Mouse (Mus musculus) forebrain, embryonic 15.5 days (tissue): ENCODE data around the gene Bcl2. TPM values are rescaled to one million over a fixed set of nuclear protein-coding genes. Genes with fewer than 3 reads are reported as not detected.
"Not testable (repeated sequence)": the region's sequence is repeated elsewhere in the genome, so short reads cannot be mapped to it uniquely, and the experiment has no call there.

Source experiments
- ATAC-seq: fragments of 200-750 bp; cut with Nextera tagmentation; replicated peaks from 2 replicates; pipeline ENCODE4 v1.8.0; 2017; ENCODE audit warnings: mild to moderate bottlenecking, moderate TSS enrichment, moderate library complexity
- H3K27ac ChIP-seq: fragments of 300-500 bp; sonication (generic); replicated peaks from 2 replicates; pipeline ENCODE4 v1.5.1; 2015; ENCODE audit warnings: mild to moderate bottlenecking, inconsistent platforms
- H3K27me3 ChIP-seq: fragments of 300-500 bp; sonication (generic); 2 replicates; pipeline ENCODE4 v1.6.1; 2015; ENCODE audit warnings: inconsistent platforms
- H3K36me3 ChIP-seq: fragments of 300-500 bp; sonication (generic); 2 replicates; pipeline ENCODE4 v1.6.1; 2015; ENCODE audit warnings: mild to moderate bottlenecking, inconsistent platforms
- H3K4me1 ChIP-seq: fragments of 300-500 bp; sonication (generic); 2 replicates; pipeline ENCODE4 v1.6.1; 2015; ENCODE audit warnings: inconsistent platforms
- H3K4me2 ChIP-seq: fragments of 300-500 bp; sonication (generic); replicated peaks from 2 replicates; pipeline ENCODE4 v1.6.1; 2015; ENCODE audit warnings: mild to moderate bottlenecking, inconsistent platforms
- H3K4me3 ChIP-seq: fragments of 300-500 bp; sonication (generic); 2 replicates; pipeline ENCODE4 v1.5.1; 2015; ENCODE audit warnings: mild to moderate bottlenecking, inconsistent platforms
- H3K9ac ChIP-seq: fragments of 300-500 bp; sonication (generic); replicated peaks from 2 replicates; pipeline ENCODE4 v1.6.1; 2015; ENCODE audit warnings: mild to moderate bottlenecking, inconsistent platforms
- H3K9me3 ChIP-seq: fragments of 300-500 bp; sonication (generic); 2 replicates; pipeline ENCODE4 v1.6.1; 2016; ENCODE audit warnings: inconsistent platforms
- WGBS: fragments of 180-500 bp; shearing (Covaris S2); methylation state at CpG from one replicate; pipeline ENCODE4 v1.1.7; 2015; ENCODE audit warnings: mixed read lengths; 5-methylcytosine and 5-hydroxymethylcytosine counted together
- polyA plus RNA-seq: library from polyadenylated mRNA; unstranded; fragments of >200 nt; fragmentation: Nextera tagmentation; extraction: Ambion mirVana; gene quantifications from 2 replicates; pipeline ENCODE4 v1.2.1, GENCODE M21; 2015

The Bcl2 gene
- polyA plus RNA-seq, 1 experiment from 2014 or later: 15.3 TPM

- ATAC-seq: no peak
- H3K27me3 ChIP-seq: no peaks in the 10 kb centered on the region
- H3K27ac ChIP-seq: no peak overlapping the region
- H3K4me3 ChIP-seq: no peak overlapping the region
- WGBS: 89% methylated on average over 3 of the region's 3 CpGs
- no peaks in the 10 kb centered on the region for H3K4me1 ChIP-seq
- no peak overlapping the region for H3K4me2 ChIP-seq
- no peak overlapping the region for H3K9ac ChIP-seq
- H3K36me3 ChIP-seq: peaks cover 5% of the 10 kb centered on the region; the same call in 1 of the 2 replicates
- H3K9me3 ChIP-seq: no peaks in the 10 kb centered on the region
Observed at GRCm38 (mm10) chr1:106738092-106738491, 24.0 kb upstream of the Bcl2 start.

- Histone ChIP-seq H3K36me3 (peaks cover 5% of the 10 kb centered on the region; the same call in 1 of the 2 replicates), H3K27ac (no peak overlapping the region), H3K4me2 (no peak overlapping the region), H3K9ac (no peak overlapping the region), H3K4me1 (no peaks in the 10 kb centered on the region), H3K4me3 (no peak overlapping the region), H3K9me3 (no peaks in the 10 kb centered on the region), H3K27me3 (no peaks in the 10 kb centered on the region)
- 89% methylated on average over 8 of the region's 8 CpGs for WGBS
- ATAC-seq: no peak
Observed at GRCm38 (mm10) chr1:106736211-106736610, 22.1 kb upstream of the Bcl2 start.

- 0 out of 2 replicates have a peak, but pooled peaks have one; percentile 13 for ATAC-seq
- no peak overlapping the region for H3K4me2 ChIP-seq
- WGBS: 51% methylated on average over 2 of the region's 2 CpGs
- H3K4me1 ChIP-seq: no peaks in the 10 kb centered on the region
- H3K9me3 ChIP-seq: no peaks in the 10 kb centered on the region
- H3K4me3 ChIP-seq: no peak overlapping the region
- H3K27me3 ChIP-seq: no peaks in the 10 kb centered on the region
- H3K9ac ChIP-seq: no peak overlapping the region
- peaks cover 5% of the 10 kb centered on the region; the same call in 1 of the 2 replicates for H3K36me3 ChIP-seq
- no peak overlapping the region for H3K27ac ChIP-seq
Observed at GRCm38 (mm10) chr1:106735586-106735985, 21.5 kb upstream of the Bcl2 start.

GRCm38 (mm10) chr1:106722061-106722460 lies 8.0 kb upstream of the Bcl2 start:
- no peak for ATAC-seq
- no peak overlapping the region for H3K27ac ChIP-seq

GRCm38 (mm10) chr1:106717736-106718135 lies 3.7 kb upstream of the Bcl2 start:
- not testable (repeated sequence) for H3K4me3 ChIP-seq, H3K9me3 ChIP-seq, H3K9ac ChIP-seq, H3K4me2 ChIP-seq, H3K36me3 ChIP-seq, ATAC-seq, H3K27me3 ChIP-seq, H3K27ac ChIP-seq, H3K4me1 ChIP-seq
- WGBS: 73% methylated on average over 7 of the region's 7 CpGs

More at GRCm38 (mm10) chr1:106722061-106722460, 8.0 kb upstream of the Bcl2 start:
- no peaks in the 10 kb centered on the region for H3K27me3 ChIP-seq
- H3K4me3 ChIP-seq: no peak overlapping the region
- H3K4me1 ChIP-seq: no peaks in the 10 kb centered on the region
- H3K9ac ChIP-seq: no peak overlapping the region
- 0 out of 2 replicates have a peak, but pooled peaks cover 3% of the 10 kb centered on the region for H3K36me3 ChIP-seq
- no peaks in the 10 kb centered on the region for H3K9me3 ChIP-seq
- no peak overlapping the region for H3K4me2 ChIP-seq
- 24% methylated on average over 5 of the region's 5 CpGs for WGBS

- Histone ChIP-seq H3K4me3 (no peak overlapping the region), H3K9me3 (no peaks in the 10 kb centered on the region), H3K27me3 (no peaks in the 10 kb centered on the region), H3K4me1 (peaks cover 16% of the 10 kb centered on the region), H3K27ac (no peak overlapping the region), H3K36me3 (no peaks in the 10 kb centered on the region), H3K9ac (no peak overlapping the region), H3K4me2 (no peak overlapping the region)
- no peak for ATAC-seq
- WGBS: 27% methylated on average over 7 of the region's 7 CpGs
Observed at GRCm38 (mm10) chr1:106717071-106717601, 3.1 kb upstream of the Bcl2 start.

GRCm38 (mm10) chr1:106716141-106716540 lies 2.1 kb upstream of the Bcl2 start:
- Histone ChIP-seq H3K4me1 (peaks cover 26% of the 10 kb centered on the region), H3K4me3 (no peak overlapping the region), H3K9ac (no peak overlapping the region), H3K27ac (no peak overlapping the region), H3K9me3 (no peaks in the 10 kb centered on the region), H3K27me3 (no peaks in the 10 kb centered on the region), H3K36me3 (no peaks in the 10 kb centered on the region), H3K4me2 (no peak overlapping the region)
- no peak for ATAC-seq
- WGBS: 81% methylated on average over 3 of the region's 3 CpGs

GRCm38 (mm10) chr1:106715111-106716083 lies 1.3 kb upstream of the Bcl2 start:
- Histone ChIP-seq H3K27ac (no peak overlapping the region), H3K4me3 (no peak overlapping the region), H3K4me2 (no peak overlapping the region)

GRCm38 (mm10) chr1:106714530-106714981 lies 482 bp upstream of the Bcl2 start:
- H3K4me3 ChIP-seq: peak overlapping the region; percentile 84
- H3K27ac ChIP-seq: peak overlapping the region; percentile 92
- no peaks in the 10 kb centered on the region for H3K9me3 ChIP-seq
- H3K27me3 ChIP-seq: no peaks in the 10 kb centered on the region
- peak; percentile 69 for ATAC-seq
- peak overlapping the region; percentile 94 for H3K9ac ChIP-seq
- H3K4me1 ChIP-seq: peaks cover 29% of the 10 kb centered on the region
- H3K4me2 ChIP-seq: peak overlapping the region; percentile 90
- no peaks in the 10 kb centered on the region for H3K36me3 ChIP-seq
- 4% methylated on average over 21 of the region's 21 CpGs for WGBS

More at GRCm38 (mm10) chr1:106715111-106716083, 1.3 kb upstream of the Bcl2 start:
- Histone ChIP-seq H3K9ac (no peak overlapping the region), H3K36me3 (no peaks in the 10 kb centered on the region), H3K9me3 (no peaks in the 10 kb centered on the region), H3K27me3 (no peaks in the 10 kb centered on the region), H3K4me1 (peaks cover 26% of the 10 kb centered on the region)
- no peak for ATAC-seq
- 88% methylated on average over 13 of the region's 13 CpGs for WGBS

GRCm38 (mm10) chr1:106712330-106712729 lies 1.7 kb downstream of the Bcl2 start:
- H3K4me3 ChIP-seq: peak overlapping the region; percentile 84

GRCm38 (mm10) chr1:106711356-106712125 lies 2.5 kb downstream of the Bcl2 start:
- 72% methylated on average over 12 of the region's 12 CpGs for WGBS
- no peak overlapping the region; the same call in 1 of the 2 replicates for H3K9ac ChIP-seq
- peak overlapping the region; percentile 84 for H3K4me3 ChIP-seq

More at GRCm38 (mm10) chr1:106712330-106712729, 1.7 kb downstream of the Bcl2 start:
- H3K4me1 ChIP-seq: peaks cover 38% of the 10 kb centered on the region
- ATAC-seq: no peak
- no peaks in the 10 kb centered on the region for H3K9me3 ChIP-seq
- H3K9ac ChIP-seq: peak overlapping the region; percentile 94
- 10% methylated on average over 22 of the region's 22 CpGs for WGBS
- H3K27me3 ChIP-seq: no peaks in the 10 kb centered on the region
- H3K36me3 ChIP-seq: no peaks in the 10 kb centered on the region
- no peak overlapping the region; the same call in 1 of the 2 replicates for H3K27ac ChIP-seq
- peak overlapping the region; percentile 90 for H3K4me2 ChIP-seq

More at GRCm38 (mm10) chr1:106711356-106712125, 2.5 kb downstream of the Bcl2 start:
- Histone ChIP-seq H3K4me1 (peaks cover 46% of the 10 kb centered on the region), H3K4me2 (peak overlapping the region; percentile 90), H3K36me3 (no peaks in the 10 kb centered on the region), H3K9me3 (no peaks in the 10 kb centered on the region), H3K27ac (no peak overlapping the region), H3K27me3 (no peaks in the 10 kb centered on the region)
- ATAC-seq: no peak
